Mouse (Mus musculus): ENCODE data around the gene Txndc12.

DNA sequence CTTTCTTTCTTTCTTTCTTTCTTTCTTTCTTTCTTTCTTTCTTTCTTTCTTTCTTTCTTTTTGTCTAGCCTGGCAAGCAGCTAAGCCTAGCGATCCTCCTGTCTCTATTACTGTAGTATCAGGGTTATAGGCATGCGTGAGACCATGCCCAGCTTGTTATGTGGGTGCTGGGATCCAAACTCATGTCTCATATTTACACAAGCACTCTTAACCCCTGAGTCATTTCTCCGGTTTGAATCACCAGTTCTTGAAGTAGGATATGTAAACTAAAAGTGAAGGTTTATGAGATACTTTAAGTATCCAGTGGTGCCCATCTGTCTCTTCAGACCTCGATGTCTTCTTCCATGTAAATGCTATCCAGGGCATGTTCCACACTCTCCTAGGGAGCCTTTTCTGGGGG lies 53.1 kb downstream of the Txndc12 start:
- TF ChIP-seq CTCF (IDR thresholded peaks at IDR 0.05; ENCODE audit: low read depth, low read length): no peak
- no peak for TF ChIP-seq EP300 (IDR thresholded peaks at IDR 0.05; ENCODE audit: insufficient read depth, low read depth, low read length)

Data from ES-Bruce4 (cell line).